Mouse (Mus musculus) spleen, postnatal 36 days (tissue): ENCODE measurements around the gene Rnf222.

Experiments
- DNase-seq, 2 experiments: peaks; one replicate each; pipeline ENCODE4 v3.0.0; 2022; ENCODE audit warnings: low spot score in 2 of 2, mixed read lengths in 1 of 2

The Rnf222 gene

GRCm38 (mm10) chr11:68888253-68888652 lies at the start of gene Rnf222:
Gene Rnf222, plus strand, starts transcription at chr11:68888553.
- no peak for DNase-seq

GRCm38 (mm10) chr11:68839606-68840005 lies 48.7 kb upstream of the Rnf222 start:
- DNase-seq, result no peak

- DNase-seq, result no peak
Observed at GRCm38 (mm10) chr11:68850862-68851261, 37.5 kb upstream of the Rnf222 start.

- no peak for DNase-seq
Observed at GRCm38 (mm10) chr11:68851644-68852485, 36.5 kb upstream of the Rnf222 start.

GRCm38 (mm10) chr11:68852486-68852901 lies 35.9 kb upstream of the Rnf222 start:
- peak; percentile 53 to 64 for DNase-seq

- DNase-seq, result peak; percentile 100
Observed at GRCm38 (mm10) chr11:68852932-68853409, 35.4 kb upstream of the Rnf222 start.

- peak; percentile 14 to 37 for DNase-seq
Observed at GRCm38 (mm10) chr11:68853611-68854401, 34.5 kb upstream of the Rnf222 start.

- no peak for DNase-seq
Observed at GRCm38 (mm10) chr11:68854621-68855020, 33.7 kb upstream of the Rnf222 start.

GRCm38 (mm10) chr11:68857329-68857728 lies 31.0 kb upstream of the Rnf222 start:
- no peak for DNase-seq

- no peak for DNase-seq
Observed at GRCm38 (mm10) chr11:68859943-68860593, 28.3 kb upstream of the Rnf222 start.

GRCm38 (mm10) chr11:68862260-68862659 lies 26.1 kb upstream of the Rnf222 start:
- DNase-seq, result no peak

GRCm38 (mm10) chr11:68863631-68864091 lies 24.7 kb upstream of the Rnf222 start:
- DNase-seq, result peak in 1 of 2 experiments; percentile 21

- peak; percentile 20 to 50 for DNase-seq
Observed at GRCm38 (mm10) chr11:68864544-68865189, 23.7 kb upstream of the Rnf222 start.

GRCm38 (mm10) chr11:68871277-68871676 lies 17.1 kb upstream of the Rnf222 start:
- DNase-seq, result no peak

- peak; percentile 22 to 46 for DNase-seq
Observed at GRCm38 (mm10) chr11:68871748-68872147, 16.6 kb upstream of the Rnf222 start, which contains the start of gene Ndel1. Gene Ndel1, minus strand, starts transcription at chr11:68871858.

- DNase-seq, result peak; percentile 37 to 49
Observed at GRCm38 (mm10) chr11:68874841-68875240, 13.5 kb upstream of the Rnf222 start.

GRCm38 (mm10) chr11:68878811-68879210 lies 9.5 kb upstream of the Rnf222 start:
- DNase-seq, result no peak

GRCm38 (mm10) chr11:68882107-68882506 lies 6.2 kb upstream of the Rnf222 start:
- DNase-seq, result no peak

- DNase-seq, result no peak
Observed at GRCm38 (mm10) chr11:68883843-68884242, 4.5 kb upstream of the Rnf222 start.

- DNase-seq, result peak in 1 of 2 experiments; percentile 31
Observed at GRCm38 (mm10) chr11:68884368-68884767, 4.0 kb upstream of the Rnf222 start.

- no peak for DNase-seq
Observed at GRCm38 (mm10) chr11:68886091-68886490, 2.3 kb upstream of the Rnf222 start.
